Mouse (Mus musculus): ENCODE measurements at regions not wholly inside any gene's neighbourhood (a gene's known extent, or its start where the extent isn't known, plus 50 kb on each side); places are given as distances from the start of the nearest gene placed in this dataset.

GRCm38 (mm10) chr3:60196031-60196430, 114.4 kb downstream of the Sucnr1 start:
- TF ChIP-seq CTCF (IDR thresholded peaks at IDR 0.05; ENCODE audit: borderline replicate concordance, insufficient read depth, low read depth, low read length) (no peak), POLR2A (IDR thresholded peaks at IDR 0.05; ENCODE audit: borderline replicate concordance, insufficient read depth, low read length) (no peak)
